Mouse (Mus musculus) thymus, postnatal 10 days (tissue): ENCODE measurements around the gene Atp8a2.
"Not testable (repeated sequence)": the region's sequence is repeated elsewhere in the genome, so short reads cannot be mapped to it uniquely, and the experiment has no call there.

ENCODE experiments used
- DNase-seq, 2 experiments: peaks; one replicate each; pipeline ENCODE4 v3.0.0; 2021; ENCODE audit warnings: low spot score in 2 of 2

Atp8a2 gene

DNA sequence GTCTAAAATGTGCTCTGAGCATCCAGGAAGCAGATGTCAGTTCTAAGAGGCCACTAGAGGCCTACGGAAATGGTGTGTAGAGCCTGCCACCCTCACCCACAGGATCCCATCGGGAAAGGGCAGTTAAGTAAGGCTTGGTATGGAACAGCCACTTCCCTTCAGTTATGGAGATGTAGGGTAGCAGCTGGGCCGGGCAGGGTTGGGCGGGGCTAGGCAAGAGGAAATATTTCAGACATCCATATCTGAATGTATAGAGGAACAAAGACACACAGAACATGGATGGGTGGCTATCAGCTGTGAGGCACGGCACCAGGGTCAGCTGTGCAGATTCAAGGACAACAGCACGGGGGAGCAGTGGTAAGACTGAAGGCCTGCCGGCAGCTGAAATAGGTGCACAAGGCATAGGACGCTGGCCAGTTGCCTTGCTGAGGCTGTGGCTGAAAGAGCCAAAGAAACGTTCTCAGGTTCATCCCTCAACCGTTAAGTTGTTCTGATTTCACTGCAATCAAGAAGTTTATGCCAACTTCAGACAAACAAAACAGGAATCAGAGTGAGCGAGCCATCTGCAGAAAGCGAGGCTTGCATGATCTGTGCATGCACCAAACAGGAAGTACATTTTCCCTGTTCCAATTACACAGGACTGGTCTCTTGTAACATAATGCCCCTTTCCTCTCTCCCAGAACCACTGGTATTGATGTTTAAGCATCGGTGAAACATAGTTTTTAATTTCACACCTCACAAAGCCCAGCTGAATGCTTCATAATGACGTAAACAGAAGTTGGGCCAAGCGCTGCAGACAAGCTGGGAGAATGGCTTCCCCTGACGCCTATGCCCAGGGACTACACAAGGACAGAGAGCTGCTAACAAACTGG, 549.9 kb downstream of the Atp8a2 start:
- DNase-seq: no peak

DNA sequence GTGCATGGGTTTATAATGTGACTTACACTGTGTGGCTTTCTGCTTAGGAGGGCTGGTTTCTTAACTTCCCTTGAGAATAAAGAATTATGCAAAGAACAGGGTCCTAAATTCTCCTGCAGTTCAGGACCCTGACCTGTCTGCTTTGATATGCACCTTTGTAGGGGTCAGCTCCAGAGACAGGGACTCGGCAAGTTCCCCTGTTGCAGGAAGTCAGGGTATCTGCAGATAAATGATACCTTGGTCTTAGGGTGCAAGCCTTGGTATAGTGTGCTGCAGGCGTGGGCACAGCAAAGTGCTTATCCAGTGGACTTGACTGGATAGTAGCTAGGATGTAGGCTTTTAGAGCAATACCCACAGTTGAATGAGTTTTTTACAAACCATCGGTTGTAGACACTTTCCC, 552.1 kb downstream of the Atp8a2 start:
- DNase-seq: no peak

DNA sequence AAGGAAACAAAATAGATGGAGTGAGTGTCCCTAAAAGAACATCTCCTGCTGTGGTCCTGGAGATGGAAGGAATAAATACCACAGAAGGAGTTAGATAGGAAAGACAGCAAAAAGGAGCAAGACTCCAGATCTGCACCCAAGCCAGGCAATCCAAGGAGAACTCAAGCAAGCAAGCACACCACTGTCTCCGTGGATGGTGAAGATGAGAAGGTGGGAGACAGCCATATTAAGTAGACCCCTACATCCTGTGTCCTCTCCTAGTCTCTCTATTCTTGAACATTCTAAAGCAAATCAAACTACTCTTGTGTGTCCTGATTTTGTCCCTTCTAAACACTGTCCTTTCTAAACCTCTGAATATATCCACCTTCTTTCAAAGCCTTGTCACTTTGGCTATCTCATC, 552.8 kb downstream of the Atp8a2 start:
- no peak for DNase-seq

DNA sequence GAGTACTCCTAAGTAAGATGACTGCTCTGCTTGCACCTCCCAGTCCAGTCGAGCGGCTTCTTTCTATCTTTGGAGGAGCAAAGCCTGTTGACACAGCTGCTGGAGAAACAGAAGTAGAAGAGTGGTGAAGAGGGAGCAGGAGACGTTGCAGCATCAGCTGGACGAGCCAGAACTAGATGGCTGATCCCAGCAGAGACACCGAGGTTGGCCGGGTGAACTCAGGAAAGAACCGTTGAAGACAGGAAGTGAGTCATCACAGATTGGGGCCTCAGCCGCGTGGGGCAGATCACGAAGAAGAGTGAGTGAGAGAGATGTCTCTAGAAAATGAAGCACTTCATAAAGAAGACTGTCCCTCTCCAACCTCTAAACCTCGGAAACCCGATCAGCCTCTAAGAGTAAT, 553.4 kb downstream of the Atp8a2 start:
- DNase-seq: peak; percentile 41 to 52

DNA sequence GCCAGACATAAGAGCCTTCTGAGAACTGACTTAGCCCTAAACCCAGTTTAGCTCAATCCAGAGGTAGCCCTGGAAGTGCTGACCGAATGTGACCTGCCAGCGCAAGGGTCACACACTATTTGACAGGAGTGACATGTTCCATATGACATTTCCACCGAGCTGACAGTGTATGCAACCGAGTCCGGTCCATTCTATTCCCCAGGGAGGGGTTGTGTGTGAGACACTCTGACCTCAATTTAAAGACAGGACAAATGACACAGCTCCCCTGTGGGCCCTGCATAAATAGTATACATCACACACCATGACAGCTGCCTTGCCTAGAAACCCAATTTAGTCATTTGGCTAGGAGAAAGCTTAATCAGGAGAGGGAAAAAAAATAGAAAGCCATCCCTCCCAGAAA, 555.1 kb downstream of the Atp8a2 start:
- no peak for DNase-seq

DNA sequence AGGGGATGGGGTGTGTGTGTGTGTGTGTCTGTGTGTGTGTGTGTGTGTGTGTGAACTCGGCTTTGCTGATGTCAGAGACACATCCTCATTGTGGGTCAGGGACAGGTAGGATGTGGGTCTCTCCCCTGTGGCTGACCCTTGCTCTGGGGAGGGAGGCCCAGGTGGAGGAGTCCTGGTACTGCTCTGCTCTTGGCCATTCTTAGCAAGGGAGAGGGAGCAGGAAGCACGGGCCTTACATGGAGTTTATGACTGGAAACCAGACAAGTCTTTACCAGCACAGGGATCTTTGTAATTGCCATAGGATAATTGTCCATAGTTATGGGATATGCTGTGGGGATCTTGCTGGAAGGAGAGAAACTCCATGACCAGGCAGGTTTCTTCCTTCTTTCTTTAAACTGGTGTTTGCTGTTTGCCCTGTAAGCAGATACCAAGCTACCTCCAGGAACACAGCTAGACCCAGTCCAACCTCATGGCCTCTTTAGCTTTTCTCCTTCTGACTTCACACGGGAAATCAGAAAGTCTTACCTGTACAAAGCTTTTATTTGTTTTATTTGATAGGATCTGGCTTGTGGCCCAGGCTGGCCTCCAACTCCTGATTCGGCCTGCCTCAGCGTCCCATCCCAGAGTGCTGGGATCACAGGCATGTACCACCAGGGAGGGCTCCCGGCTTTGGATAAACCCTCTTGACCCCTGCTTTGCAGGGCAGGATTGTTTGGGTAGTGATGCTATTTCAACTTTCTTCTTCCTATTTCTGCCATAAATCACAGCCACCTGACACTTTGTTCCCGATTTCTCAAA, 557.9 kb downstream of the Atp8a2 start:
- no peak for DNase-seq

DNA sequence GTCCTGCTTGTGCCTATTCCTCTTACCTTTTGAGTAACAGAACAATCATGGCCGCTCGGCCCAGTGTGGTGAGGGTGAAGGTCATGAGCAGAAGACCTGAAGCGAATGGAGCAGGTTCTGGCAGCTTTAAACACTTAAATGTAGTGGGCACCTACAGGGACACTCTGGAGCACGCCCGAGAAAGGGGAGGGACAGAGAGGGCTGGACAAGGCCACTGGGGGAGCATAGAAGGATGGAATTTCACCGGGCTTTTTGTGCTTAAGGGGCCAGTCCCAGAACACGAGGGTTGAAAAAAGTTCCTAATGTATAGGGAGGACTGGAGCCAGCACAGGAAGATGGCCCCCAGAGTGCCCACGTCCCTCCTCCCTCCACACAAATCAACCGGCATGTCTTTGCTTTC, 563.0 kb downstream of the Atp8a2 start:
- DNase-seq: no peak

DNA sequence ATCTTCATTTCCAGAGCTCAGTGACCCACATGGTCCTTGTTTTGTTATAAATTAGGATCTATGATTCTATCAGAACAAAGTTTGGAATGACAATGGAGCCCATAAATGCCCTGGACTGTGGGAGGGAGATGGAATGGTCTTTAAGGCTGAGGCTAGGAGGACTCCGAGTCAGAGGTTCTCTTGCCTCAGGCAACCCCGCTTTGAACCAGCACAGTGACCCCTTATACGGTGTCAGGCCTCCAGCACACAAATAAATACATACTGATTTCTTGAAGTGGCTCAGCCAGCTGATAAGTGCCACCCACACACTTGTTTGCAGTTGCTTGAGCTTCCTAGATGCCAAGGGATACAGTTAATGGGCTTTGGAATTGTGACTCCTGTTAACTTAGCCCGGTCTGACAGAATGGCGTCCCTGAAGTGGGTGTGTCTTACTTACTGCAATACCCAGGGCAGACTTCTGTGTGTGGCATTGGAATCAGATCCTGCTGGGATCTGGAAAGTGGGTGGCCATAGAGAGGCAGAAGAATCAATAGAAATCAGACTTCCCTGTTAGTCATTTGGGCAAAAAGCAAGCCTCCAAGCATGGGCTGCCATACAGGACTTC, 563.6 kb downstream of the Atp8a2 start:
- no peak for DNase-seq

DNA sequence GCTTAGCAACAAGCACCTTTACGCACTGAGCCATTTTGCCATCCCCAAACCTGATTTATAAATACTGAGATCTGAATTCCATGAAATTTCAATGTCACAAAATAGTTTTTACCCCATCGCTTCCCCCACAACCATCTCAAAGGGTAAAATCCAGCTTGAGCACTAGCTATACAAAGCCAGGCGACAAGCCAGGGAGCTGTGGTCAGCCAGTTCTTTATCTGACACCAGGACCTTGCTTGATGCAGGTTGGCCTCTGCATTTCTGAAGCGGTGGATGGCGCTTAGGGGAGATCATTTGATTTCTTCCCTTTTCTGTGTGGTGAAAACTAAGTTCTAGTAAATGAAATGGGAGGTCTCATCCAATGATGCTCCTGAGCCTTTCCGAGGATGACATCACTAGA, 564.9 kb downstream of the Atp8a2 start:
- no peak for DNase-seq

DNA sequence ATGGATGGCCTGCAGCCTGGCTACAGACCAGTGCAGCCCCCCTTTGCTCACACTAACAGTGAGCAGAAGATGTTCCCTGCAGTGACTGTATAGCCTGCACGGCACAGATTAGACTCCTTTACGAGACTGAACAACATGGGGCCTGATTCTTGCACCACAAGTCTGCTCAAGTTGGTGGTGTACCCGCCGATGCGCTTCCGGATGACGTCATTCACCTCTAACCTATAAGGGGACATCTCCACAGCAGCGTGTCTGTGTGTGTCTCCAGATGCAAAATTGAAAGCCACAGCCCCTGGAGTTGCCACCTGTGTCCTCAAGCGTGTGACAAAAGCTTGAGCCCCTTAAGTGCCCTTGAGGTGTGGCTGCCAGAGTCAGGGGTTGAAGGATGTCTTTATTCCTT, 566.9 kb downstream of the Atp8a2 start:
- DNase-seq: no peak

DNA sequence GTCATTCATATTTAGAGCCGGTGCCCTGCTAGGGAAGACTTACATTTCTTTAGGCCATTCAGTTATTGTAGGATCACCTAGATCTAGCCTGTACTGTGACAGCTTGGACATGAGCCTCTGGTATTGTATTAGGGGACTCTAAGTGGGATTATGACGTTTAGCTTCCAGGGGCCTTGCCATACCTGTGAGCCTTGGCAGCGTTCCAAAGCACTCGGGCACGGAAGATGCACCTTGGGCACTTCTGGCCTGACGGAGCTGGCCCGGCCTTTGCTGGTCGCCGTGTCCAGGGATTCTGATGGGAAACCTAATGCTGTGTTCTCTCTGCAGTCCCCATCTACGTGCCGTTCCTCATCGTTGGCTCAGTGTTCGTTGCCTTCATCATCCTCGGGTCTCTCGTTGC, 567.7 kb downstream of the Atp8a2 start:
- no peak for DNase-seq

DNA sequence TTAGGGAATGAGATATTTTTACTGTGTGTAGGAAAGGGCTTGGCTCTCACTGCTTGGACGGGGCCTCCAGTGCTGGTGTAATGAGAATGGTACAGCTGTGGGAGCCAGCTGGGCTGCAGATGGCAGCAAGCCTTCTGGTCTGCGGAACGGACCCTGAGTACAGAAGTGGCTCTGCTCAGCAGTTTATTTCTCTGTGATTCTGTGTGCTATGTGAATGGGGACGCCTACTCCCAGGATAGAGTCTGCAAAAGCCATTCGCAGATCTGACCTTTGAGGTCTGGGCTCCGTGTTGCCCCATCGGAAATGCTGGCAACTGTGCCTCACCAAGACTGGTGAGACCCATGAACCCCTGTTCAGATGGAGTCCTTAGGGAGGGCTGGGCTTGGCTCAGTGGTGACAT, 569.2 kb downstream of the Atp8a2 start:
- DNase-seq: no peak

DNA sequence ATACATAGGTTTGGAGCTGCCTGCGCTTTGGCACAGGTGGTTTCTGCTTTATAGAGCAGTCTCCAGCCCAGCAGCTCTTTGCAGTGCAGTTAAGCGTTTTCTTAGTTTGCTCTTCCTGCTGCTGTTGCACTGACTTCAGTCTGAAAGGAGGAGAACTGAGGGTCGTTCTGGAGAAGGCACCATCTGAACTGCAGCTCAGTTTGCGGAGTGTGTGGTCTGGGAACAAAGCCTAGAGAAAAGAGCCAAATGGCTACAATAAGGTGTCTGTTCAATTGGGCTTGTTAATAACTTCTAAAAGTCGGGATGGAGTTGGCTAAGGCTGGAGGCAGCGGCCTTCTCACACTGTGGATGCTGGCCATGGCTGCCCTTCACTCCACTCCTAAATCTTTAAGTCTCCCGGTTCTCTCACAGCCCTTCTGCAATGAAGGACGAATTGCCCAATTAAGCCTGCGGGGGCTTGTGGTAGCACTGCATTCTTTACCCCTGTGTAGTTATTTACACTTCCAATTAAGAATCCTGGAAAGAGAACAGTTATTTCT, 569.8 kb downstream of the Atp8a2 start:
- no peak for DNase-seq

DNA sequence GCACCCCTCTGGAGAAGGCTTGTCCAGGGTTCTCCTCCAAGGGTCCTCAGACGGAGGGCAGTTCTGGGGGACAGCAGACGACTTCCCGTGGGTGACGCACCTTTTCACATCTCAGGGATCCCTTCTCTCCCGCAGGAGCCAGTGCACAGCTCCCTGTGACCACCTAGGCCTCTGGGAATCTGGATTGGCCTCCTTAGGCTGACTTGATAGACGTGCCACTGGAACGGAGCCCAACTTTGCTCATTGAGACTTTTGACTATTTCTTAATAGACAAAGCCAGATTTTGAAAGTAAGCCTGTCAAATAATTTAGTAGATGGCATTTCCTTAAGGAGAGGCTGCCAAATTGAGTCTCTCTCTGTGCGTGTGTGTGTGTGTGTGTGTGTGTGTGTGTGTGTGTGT, 570.3 kb downstream of the Atp8a2 start:
- no peak for DNase-seq

DNA sequence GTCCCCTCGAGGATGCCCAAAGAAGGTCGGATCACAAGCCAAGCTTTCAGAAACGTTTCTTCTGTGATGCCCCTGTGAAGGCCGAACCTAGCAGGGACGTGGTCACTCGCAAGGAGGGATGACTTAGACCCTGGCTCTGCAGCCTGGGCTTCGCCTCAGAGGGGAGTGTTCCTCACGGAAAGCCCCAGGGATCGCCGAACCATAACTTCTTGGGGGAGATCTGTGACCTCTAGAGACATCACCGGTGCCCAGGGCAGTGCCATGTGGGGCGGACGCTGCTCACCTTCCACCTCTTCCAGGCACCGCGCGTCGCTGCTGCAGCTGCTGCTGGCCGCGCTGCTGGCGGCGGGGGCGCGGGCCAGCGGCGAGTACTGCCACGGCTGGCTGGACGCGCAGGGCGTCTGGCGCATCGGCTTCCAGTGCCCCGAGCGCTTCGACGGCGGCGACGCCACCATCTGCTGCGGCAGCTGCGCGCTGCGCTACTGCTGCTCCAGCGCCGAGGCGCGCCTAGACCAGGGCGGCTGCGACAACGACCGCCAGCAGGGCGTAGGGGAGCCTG, 571.1 kb downstream of the Atp8a2 start:
- no peak for DNase-seq

DNA sequence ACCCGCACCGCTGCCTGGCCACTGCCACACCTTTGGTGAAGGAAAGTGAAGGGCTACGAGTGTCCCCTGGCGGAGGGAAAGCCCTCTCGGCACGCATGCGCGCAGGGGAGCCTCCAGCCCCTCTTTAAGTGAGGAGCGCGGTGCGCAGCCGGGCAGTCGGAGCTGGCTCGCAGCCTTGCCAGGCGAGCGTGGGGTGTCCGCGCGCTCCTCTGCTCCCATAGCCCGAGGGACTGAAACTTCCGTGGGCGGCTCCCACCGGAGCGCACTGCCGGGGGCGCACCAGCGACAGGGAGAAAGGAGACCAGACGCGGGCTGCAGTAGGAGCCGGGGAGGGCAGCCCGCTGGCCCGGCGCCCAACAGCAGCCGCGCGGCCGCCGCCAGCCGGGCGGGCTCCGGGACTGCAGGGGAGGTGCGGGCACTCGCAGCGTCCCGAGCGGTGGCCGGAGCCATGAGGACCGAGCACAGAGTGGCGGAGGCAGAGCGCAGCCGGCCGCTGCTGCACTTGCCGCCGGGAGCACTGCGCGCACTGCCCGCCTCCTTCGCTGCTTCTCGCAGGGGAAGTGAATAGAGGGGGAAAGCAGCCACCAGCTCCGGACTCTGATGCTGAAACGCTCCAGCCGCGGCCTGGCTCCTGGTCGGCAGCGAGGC, 571.7 kb downstream of the Atp8a2 start, which contains the start of gene Shisa2:
Gene Shisa2 (plus strand): TSS at position 151 of the 648 bp plus-strand sequence.
- peak in 1 of 2 experiments; percentile 52 for DNase-seq

DNA sequence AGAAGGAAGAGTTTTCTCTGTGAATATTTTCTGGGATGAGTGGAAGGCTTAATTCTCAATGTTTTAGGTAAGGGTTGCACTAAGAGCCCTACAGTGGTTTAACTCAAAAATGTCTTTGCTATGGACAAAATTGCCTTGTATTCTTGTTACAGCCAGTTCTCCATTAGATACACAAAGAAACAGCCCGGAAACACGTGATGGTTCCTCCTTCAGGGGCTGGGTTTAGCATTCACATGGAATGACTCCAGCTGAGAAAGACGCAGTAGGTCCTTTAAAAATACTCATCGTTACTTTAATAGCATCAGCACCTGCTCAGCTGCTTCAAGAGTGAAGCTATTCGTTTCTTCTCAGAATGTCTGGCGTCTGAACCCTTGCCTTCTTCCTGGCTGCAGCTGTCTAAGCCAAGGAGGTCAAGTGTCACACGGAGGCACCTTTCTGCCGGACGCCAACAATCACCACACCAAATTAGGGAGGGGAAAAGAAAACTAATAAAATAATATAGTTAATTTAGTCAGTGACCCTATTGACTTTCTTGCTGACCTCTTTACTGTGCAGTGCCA, 572.6 kb downstream of the Atp8a2 start:
- DNase-seq: no peak

DNA sequence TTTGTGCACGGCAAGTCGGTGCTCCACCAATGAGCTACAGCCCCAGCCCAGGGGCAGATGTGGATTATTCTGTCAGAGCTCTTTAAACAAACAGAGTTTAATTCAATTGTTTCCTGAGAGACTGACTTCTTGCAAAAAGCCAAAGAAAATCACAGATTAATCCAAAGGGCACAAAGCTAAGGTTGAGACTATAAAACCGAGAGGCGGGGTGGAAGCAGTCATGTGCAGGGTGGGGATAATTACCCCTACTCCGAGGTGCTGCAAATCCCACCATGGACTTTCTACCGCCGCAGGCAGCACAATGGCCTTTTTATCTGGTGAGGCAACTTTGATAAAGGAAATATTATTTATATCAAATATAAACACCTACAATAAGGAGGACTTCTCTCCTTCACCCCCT, 580.2 kb downstream of the Atp8a2 start:
- no peak for DNase-seq

DNA sequence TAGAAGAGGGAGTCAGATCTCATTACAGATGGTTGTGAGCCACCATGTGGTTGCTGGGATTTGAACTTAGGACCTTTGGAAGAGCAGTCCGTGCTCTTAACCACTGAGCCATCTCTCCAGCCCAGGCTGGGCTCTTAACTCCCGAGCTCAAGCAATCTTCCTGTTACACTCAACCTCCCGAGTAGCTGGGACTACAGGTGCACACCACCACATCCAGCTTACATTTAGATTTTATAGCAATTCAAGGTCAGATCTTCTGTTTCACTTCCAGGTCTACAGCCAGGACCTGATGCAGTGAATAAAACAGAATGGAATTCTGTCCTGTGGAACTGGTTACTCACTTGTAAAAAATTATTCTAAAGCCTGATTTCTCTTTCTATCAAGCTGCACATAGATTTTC, 582.8 kb downstream of the Atp8a2 start:
- DNase-seq: not testable (repeated sequence)

DNA sequence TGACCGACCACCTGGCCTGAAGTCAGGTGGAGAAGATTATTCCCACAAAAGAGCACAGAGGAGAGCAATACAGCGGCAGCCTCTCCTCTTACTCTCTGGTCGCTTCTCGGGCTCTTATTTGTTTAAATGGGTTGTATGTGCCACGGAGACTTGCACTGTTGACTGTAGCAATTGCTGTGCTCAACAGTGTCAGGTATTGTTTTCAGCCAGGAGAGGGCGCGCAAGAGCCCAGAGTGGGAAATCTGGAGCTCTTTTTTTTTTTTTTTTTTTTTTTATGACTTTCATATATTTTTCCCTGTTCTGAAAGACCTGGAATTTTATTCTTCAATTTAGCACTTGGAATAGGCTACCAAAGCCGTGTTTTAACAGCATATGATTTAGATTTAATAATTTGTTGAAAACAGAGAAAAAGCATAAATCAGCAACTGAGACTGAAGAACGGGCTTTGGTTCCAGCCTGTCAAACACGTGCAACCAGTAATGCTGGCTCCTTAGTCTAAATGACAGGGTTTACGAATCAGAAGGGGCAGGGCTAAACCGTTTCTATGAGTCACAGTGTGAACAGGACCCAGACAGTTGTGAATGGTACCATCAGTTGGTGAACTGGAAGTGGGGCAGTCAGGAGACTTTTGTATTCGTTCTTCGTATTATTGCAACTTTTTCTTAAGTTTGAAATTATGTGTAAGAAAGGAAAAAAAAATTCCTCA, 583.9 kb downstream of the Atp8a2 start:
- peak; percentile 27 to 72 for DNase-seq
